Mouse (Mus musculus) Patski (cell line): ENCODE data around the gene Ctcf. TPM values are rescaled to one million over a fixed set of nuclear protein-coding genes. Genes with fewer than 3 reads are reported as not detected.

ENCODE experiments used
- ATAC-seq: fragments of 100-300 bp; one replicate; pipeline ENCODE4 v1.8.0; 2021
- CTCF ChIA-PET: fragments of 350-600 bp; sonication (Branson Sonifier 250); formaldehyde crosslinking; loops from one replicate; lab custom pipeline; 2022; ENCODE audit warnings: inconsistent platforms; lab: Charles Lee
- POLR2A ChIA-PET: fragments of 350-600 bp; sonication (Branson Sonifier 250); formaldehyde crosslinking; loops from one replicate; lab custom pipeline; 2022; ENCODE audit warnings: antibody characterized with exemption, inconsistent platforms; lab: Charles Lee
- DNase-seq: peaks from one replicate; pipeline ENCODE4 v3.0.0-alpha.2; 2011; ENCODE audit warnings: low read depth, low spot score
- H3K27me3 ChIP-seq: fragments of 371-371 bp; one replicate; pipeline ENCODE4 v1.5.1; 2021
- CTCF ChIP-seq: fragments of 100-300 bp; IDR thresholded peaks from one replicate; pipeline ENCODE4 v1.5.1; 2021
- in situ Hi-C: fragments of 300-500 bp; cut with MboI; formaldehyde crosslinking; loops from 3 replicates; pipeline ENCODE4 v1.11.1; 2018; ENCODE audit warnings: low pct_unique_long_range_greater_than_20kb, mixed read lengths
- polyA plus RNA-seq: library from polyadenylated mRNA; unstranded; gene quantifications from one replicate; pipeline ENCODE4 v1.2.3, GENCODE M21; 2021

The Ctcf gene
- polyA plus RNA-seq, 1 experiment from 2014 or later = 62.5 TPM

DNA sequence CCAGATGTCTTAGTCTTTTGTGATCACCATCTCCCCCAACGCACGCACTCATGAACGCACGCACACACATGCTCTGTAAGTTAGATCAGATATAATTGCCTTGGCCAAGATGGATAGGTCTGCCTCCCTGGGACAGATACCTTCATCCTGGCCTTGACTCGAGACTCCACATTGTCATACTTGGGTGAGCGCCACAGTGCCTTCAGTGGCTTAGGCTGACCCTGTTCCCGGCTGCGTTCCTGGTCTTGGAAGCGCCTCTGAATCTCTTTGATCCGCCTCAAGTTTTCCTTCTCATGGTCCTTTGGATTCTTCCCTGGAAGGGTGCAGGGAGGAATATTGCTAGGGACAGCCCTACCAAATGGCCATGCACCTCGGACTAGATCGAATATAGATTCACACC, 70.1 kb downstream of the Ctcf start:
- TF ChIP-seq CTCF = no peak
- ChIA-PET CTCF (no interaction called here), POLR2A (no interaction called here)
- in situ Hi-C loops = no loop called here
- no peaks in the 10 kb centered on the region for H3K27me3 ChIP-seq
- DNase-seq (no peak), ATAC-seq (no peak)

DNA sequence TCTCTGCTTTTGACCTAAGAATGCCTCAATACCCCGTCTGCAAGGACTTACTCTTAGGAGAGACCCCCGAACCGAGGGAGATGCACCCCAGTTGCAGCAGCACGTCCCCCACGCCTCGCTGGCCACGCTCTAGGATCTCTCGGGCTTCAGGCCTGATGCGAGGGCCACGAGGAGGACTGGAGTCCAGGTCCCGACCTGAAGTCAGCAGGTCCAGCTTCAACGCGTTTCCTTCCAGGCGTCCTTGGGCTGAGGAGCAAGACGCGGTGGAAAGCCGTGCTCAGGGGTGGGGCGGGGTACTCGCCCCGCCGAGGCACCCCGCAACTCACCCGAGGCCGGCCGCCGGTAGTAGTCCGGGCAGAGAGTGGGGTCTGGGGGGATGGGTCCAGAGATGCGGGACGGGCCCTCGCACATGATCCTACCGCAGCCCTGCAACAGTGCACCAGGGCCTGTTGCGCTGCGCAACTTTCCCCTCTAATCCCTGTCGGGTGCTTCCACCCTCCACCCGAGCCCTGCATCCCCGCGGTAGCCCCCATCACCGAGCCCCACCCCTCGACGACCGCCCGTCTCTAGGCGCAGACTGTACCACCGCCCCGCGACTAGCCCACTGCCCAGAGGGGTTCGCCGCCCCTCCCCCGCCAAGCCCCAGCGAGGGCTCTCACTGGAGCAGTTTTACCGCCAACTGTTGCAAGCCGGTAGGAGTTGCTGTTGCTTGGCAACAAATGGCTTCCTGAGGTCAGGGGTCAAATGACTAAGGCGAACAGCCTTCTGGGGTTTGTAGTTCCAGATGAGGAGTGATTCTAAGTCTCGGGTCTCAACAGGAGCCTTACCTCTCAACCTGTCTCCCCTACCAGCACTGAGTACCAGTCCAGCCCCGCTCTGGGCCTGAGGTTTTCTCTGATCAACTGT, 71.4 kb downstream of the Ctcf start, which contains the start of the genes 4933405L10Rik and Enkd1:
TSS of gene 4933405L10Rik (plus strand) at position 158 of the 906 bp plus-strand sequence.
TSS of gene Enkd1 (minus strand) at position 713 of the 906 bp plus-strand sequence.
- ATAC-seq (peak; percentile 40), DNase-seq (peak; percentile 56)
- in situ Hi-C loops = no loop called here
- no peak for TF ChIP-seq CTCF
- POLR2A ChIA-PET = no interaction called here
- H3K27me3 ChIP-seq = no peaks in the 10 kb centered on the region
- CTCF ChIA-PET = interaction anchor here (0.9 kb wide), 1 partner anchor 63 kb away, joined by 3 read pairs; no protein-coding TSS in a partner anchor

DNA sequence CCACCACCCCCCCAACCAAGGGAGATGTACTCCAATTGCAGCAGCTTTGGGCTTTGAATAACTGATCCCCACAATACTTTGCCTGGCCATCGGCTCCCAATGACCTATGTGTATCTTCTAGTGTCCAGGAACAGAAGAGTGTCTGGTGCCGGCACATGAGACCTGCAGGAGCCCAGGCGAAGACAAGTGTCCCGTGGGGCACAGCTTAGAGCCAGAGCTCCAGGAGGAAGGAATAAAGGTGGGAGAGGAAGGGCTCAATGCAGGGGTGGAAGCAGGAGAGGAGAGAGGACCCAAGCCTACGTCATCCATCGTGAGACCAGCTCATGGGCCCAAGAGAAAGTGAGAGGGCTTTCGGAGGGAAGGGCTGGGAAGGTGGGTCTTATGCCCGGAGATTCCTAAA, 72.3 kb downstream of the Ctcf start:
- TF ChIP-seq CTCF = no peak
- ChIA-PET POLR2A (interaction anchor here (0.6 kb wide), 1 partner anchor 88 kb away, joined by 4 read pairs; no protein-coding TSS in a partner anchor), CTCF (interaction anchor here (0.9 to 1.0 kb wide), 2 partner anchors 62 to 80 kb away, joined by 3 read pairs; no protein-coding TSS in a partner anchor)
- no peaks in the 10 kb centered on the region for H3K27me3 ChIP-seq
- DNase-seq (no peak), ATAC-seq (no peak)
- in situ Hi-C loops = no loop called here

DNA sequence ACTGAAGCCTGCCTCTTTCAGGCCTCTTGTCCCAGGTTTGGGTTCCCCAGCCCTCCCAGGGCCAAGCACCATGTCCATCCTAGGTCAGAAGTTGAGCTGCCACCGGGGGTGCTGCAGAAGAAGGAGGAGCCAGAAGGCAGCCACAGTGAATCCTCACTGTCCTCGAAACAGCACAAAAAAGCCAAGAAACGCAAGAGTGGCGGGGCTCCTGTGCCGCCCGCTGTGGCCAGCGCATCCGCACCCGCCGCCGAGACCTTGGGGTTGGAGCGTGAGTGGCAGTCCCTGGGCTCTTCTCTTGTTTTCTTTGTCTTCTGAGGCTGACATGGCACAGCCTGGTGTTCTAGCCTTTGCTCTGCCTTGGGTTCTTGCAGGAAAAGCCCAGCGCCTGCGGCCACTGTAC, 72.9 kb downstream of the Ctcf start:
- TF ChIP-seq CTCF = no peak
- no peak for DNase-seq
- in situ Hi-C loops = no loop called here
- no peaks in the 10 kb centered on the region for H3K27me3 ChIP-seq
- CTCF ChIA-PET = interaction anchor here (1.0 kb wide), 1 partner anchor 79 kb away, joined by 3 read pairs; no protein-coding TSS in a partner anchor
- POLR2A ChIA-PET = no interaction called here
- ATAC-seq = no peak

DNA sequence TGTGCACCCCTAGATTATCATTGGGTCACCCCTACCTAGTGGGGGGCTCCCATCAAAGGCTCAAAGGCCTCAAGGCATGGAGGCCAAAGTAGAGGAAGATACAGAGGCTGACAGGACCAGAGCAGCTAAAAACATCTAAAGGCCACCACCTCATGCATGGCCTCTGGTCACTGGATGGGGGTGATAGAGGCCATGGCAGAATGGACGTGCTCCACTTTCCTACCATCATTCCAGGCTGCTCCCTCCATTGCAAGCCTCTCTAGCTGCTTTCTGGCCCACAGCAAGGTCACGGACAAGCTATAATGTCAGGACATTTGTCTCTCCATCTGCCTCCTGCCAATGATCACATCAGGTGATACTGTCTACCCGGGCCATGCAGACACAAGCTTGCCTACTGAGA, 75.9 kb downstream of the Ctcf start:
- ChIA-PET CTCF (no interaction called here), POLR2A (no interaction called here)

DNA sequence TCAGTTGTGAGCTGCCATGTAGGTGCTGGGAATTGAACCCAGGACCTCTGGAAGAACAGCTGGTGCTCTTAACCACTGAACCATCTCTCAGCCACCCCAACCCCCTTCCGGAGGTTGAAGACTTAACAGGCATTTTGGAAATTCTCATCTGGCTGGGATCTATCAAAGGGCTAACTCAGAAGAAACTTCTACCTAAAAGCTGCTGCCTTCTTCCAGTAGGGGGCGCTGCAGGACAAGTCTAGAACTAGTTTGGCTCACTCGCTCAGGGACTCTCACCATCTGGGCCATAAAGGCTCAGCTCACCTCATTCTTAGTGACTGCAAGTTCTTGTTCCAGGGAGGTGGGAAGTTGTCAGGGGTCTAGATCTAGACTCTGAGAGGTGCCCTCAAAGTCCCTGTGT, 77.8 kb downstream of the Ctcf start:
- ChIA-PET POLR2A (interaction anchor here (1.0 kb wide), 1 partner anchor 75 kb away, joined by 3 read pairs; no protein-coding TSS in a partner anchor), CTCF (interaction anchor here (1.0 to 3.8 kb wide), 19 partner anchors 9 to 244 kb away, joined by 3 to 40 read pairs (median 5); partner anchors contain the start of genes Ranbp10 and Thap11)
- TF ChIP-seq CTCF = no peak
- in situ Hi-C loops = loop anchor here (5.0 to 10.0 kb wide), 2 partner anchors 73 to 221 kb away; partner anchors contain the start of genes Ctrl and Psmb10
- ATAC-seq (peak; percentile 44), DNase-seq (no peak)
- no peaks in the 10 kb centered on the region for H3K27me3 ChIP-seq

More for the DNA sequence above, 75.9 kb downstream of the Ctcf start:
- TF ChIP-seq CTCF = no peak
- ATAC-seq (no peak), DNase-seq (no peak)
- no peaks in the 10 kb centered on the region for H3K27me3 ChIP-seq
- in situ Hi-C loops = loop anchor here (5.0 to 10.0 kb wide), 2 partner anchors 75 to 223 kb away; partner anchors contain the start of genes Ctrl and Psmb10

DNA sequence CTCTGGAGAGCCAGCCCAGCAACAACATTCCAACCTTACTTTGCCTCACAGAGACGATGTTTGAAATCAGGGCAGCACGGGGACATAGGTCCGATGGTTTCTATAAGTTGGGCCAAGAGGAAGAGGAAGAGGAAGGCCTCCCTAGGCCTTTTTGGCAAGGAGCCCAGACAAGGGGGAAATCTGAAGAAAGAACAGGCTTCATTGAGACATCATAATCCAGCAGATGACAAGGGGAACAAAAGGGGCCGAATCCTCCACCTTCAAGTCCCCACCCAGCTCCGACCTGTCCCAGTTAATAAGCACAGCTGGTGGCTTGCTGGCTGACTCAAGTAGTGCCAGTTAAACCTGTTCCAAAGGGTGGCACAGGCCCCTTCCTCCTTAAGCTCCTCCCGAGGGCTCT, 78.7 kb downstream of the Ctcf start:
- ChIA-PET CTCF (interaction anchor here (0.8 to 3.8 kb wide), 13 partner anchors 8 to 243 kb away, joined by 3 to 40 read pairs (median 5); partner anchors contain the start of gene Thap11), POLR2A (no interaction called here)
- in situ Hi-C loops = loop anchor here (10.0 kb wide), 1 partner anchor 220 kb away; the partner anchor contains the start of genes Ctrl and Psmb10
- DNase-seq (no peak), ATAC-seq (no peak)
- TF ChIP-seq CTCF = no peak
- no peaks in the 10 kb centered on the region for H3K27me3 ChIP-seq

DNA sequence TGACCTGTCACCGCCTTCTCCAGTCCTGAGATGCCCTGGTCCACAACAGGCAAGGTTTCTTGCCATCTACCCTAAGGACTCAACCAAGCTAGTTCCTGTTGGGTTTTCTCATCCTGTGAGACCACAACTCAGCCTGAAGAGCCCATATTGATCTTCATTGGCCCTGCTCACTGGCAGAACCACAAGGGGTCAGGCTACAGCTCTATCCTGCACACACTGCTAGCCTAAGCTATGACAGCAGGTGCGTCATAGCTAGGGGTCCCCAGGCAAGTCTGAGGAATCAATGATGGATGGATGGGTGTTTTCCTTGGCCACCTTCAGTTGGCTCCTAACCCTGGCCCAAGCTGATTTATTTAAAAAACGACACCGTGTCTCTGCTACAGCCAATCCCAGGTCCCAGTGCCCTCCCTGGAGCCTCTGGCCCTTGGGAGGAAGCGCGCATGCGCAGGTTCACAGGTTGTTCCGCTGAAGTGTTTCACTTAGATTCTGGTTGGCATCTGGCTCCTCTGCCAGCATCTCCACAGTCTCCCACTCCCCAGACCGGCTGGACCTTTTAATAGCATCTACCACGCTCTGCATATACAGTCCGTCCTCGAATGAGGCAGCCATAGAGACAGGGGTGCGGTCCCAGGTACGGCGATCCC, 80.1 kb downstream of the Ctcf start:
- no peaks in the 10 kb centered on the region for H3K27me3 ChIP-seq
- no peak for DNase-seq
- POLR2A ChIA-PET = no interaction called here
- CTCF ChIA-PET = interaction anchor here (2.7 to 3.8 kb wide), 3 partner anchors 56 to 75 kb away, joined by 14 to 40 read pairs (median 20); no protein-coding TSS in a partner anchor
- no peak for TF ChIP-seq CTCF
- ATAC-seq = no peak
- in situ Hi-C loops = loop anchor here (10.0 kb wide), 1 partner anchor 218 kb away; the partner anchor contains the start of genes Ctrl and Psmb10

DNA sequence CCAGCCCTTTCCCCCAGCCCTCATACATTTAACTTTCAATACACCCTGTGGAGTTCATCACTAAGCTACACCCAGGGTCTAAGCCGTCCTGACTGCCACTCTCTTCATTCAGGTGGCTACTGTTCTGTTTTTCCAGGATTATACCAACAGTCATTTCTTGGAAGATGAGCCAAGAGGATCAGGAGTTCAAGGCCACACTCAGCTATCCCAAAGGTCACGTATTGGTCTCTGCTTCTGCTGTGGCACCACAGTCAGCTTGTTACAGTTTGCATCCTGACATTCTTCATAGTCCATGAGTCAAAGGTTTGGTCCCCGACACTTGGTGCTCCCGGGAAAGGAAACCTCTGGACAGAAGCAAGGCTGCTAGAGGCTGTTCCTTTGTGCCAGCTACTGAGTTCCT, 83.3 kb downstream of the Ctcf start:
- H3K27me3 ChIP-seq = no peaks in the 10 kb centered on the region
- no peak for DNase-seq
- ATAC-seq = no peak
- in situ Hi-C loops = loop anchor here (10.0 kb wide), 1 partner anchor 215 kb away; the partner anchor contains the start of genes Ctrl and Psmb10
- ChIA-PET POLR2A (no interaction called here), CTCF (interaction anchor here (1.1 kb wide), 1 partner anchor 115 kb away, joined by 3 read pairs; no protein-coding TSS in a partner anchor)
- no peak for TF ChIP-seq CTCF

DNA sequence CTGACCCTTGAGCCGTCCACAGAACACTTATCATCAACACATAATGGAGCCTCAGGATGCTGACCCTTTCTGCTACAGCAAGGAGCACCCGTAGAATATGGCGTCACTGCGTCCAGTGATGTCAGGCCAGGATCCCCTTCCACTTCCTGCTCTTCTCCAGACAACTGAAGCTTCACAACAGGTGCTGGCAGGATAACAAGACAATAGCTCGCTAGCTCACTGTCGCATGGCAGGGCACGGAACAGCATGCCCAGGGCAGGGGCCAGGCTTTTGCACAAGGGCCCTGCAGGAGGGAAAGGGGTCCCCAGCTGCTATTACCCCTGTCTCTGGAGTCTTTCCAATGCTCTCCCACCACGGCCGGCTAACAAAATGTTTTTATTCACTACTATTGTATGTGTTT, 86.5 kb downstream of the Ctcf start:
- TF ChIP-seq CTCF = no peak
- no peak for DNase-seq
- H3K27me3 ChIP-seq = no peaks in the 10 kb centered on the region
- POLR2A ChIA-PET = no interaction called here
- no peak for ATAC-seq
- CTCF ChIA-PET = interaction anchor here (2.8 kb wide), 1 partner anchor 9 kb away, joined by 13 read pairs; no protein-coding TSS in a partner anchor
- in situ Hi-C loops = no loop called here
